Mouse (Mus musculus) testis, adult 2 months (tissue): ENCODE measurements at regions not wholly inside any gene's neighbourhood (a gene's known extent, or its start where the extent isn't known, plus 50 kb on each side); places are given as distances from the start of the nearest gene placed in this dataset.
"Not testable (repeated sequence)": the region's sequence is repeated elsewhere in the genome, so short reads cannot be mapped to it uniquely, and the experiment has no call there.

Experiments used
- H3K27ac ChIP-seq: fragments of 200-500 bp; 2 replicates; pipeline ENCODE4 v1.5.1; 2012; ENCODE audit warnings: low read depth, low read length; ENCODE audit not compliant: control insufficient read depth, insufficient read depth
- H3K27me3 ChIP-seq: fragments of 200-500 bp; 2 replicates; pipeline ENCODE4 v1.6.1; 2012; ENCODE audit warnings: mild to moderate bottlenecking, low read length, moderate library complexity; ENCODE audit not compliant: control insufficient read depth, insufficient read depth
- H3K36me3 ChIP-seq: fragments of 200-500 bp; 2 replicates; pipeline ENCODE4 v1.6.1; 2012; ENCODE audit warnings: mild to moderate bottlenecking, low read length; ENCODE audit not compliant: control insufficient read depth, insufficient read depth
- H3K4me1 ChIP-seq: fragments of 200-500 bp; 2 replicates; pipeline ENCODE4 v1.6.1; 2012; ENCODE audit warnings: low read length; ENCODE audit not compliant: control insufficient read depth, insufficient read depth
- H3K4me3 ChIP-seq: fragments of 200-500 bp; 2 replicates; pipeline ENCODE4 v1.5.1; 2012; ENCODE audit warnings: low read depth, mild to moderate bottlenecking, low read length, moderate library complexity, mixed read lengths; ENCODE audit not compliant: control insufficient read depth
- CTCF ChIP-seq: fragments of 200-500 bp; IDR thresholded peaks from 2 replicates; pipeline ENCODE4 v1.5.1; 2012; ENCODE audit warnings: low read depth, mild to moderate bottlenecking, inconsistent platforms, low read length, moderate library complexity; ENCODE audit not compliant: control insufficient read depth, insufficient read depth, insufficient replicate concordance
- POLR2A ChIP-seq: fragments of 200-500 bp; IDR thresholded peaks from 2 replicates; pipeline ENCODE4 v1.6.1; 2012; ENCODE audit warnings: low read depth, mild to moderate bottlenecking, inconsistent platforms, low read length, moderate library complexity; ENCODE audit not compliant: control insufficient read depth

DNA sequence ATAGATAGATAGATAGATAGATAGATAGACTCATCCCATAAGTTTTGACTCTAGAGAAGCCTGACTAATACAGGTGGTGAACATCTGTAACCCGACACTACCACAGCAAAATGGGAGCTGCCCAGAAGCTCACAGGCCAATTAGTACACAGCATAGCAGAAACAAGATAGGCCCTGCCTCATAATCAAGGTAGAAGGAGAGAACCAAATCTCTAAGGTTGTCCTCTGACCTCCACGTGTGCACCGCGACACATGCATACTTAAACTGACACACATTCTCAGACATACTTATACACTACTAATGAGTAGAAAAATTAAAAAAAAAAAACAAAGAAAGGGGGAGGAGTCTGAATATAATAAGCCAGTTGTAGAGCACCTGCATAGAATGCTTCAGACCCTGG, 151.2 kb upstream of the Pkdcc start:
- no peak overlapping the region for H3K27ac ChIP-seq
- no peaks in the 10 kb centered on the region for H3K36me3 ChIP-seq
- TF ChIP-seq CTCF (no peak), POLR2A (no peak)
- H3K4me3 ChIP-seq = no peak overlapping the region
- H3K27me3 ChIP-seq = no peaks in the 10 kb centered on the region
- H3K4me1 ChIP-seq = no peaks in the 10 kb centered on the region

DNA sequence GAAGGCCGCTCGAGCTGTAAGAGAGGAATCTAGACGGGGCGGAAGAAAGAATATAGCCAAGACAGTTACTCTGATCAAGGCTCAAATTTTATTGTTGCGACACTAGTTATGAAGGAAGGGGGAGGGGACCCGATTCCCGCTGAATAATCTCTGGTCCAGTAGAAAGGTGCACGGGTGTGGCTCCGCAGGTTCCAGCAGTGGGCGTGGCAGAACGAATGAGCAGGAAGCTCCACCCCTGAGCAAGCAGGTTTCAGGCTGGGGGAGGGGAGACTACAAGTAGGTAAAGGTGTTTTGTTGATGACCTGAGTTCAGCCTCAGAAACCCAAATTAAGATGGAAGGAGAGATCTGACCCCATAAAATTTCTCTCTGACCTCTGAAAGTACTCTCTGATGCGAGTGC, 150.7 kb upstream of the Pkdcc start:
- H3K27ac ChIP-seq, H3K4me3 ChIP-seq, H3K27me3 ChIP-seq, H3K36me3 ChIP-seq, H3K4me1 ChIP-seq: not testable (repeated sequence)

DNA sequence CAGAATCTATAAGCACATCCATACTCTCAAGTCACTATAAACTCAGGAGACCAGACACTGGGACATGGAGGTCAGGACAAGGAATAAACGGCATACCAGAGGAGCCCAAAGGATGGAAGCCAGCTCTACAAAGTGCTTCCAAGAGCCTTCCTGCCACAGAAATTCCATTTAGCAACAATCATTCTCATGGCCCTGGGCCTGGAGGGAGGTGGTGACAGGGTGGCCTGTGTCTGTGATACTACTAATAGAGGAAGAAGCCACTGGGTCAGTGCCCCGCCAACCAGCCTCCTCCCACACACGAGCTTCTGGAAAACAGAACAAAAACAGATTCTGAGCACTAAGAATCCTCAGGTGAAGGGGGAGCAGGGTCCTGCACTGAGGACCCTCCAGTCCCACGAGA, 145.8 kb upstream of the Pkdcc start:
- Histone ChIP-seq H3K27me3 (no peaks in the 10 kb centered on the region), H3K4me3 (no peak overlapping the region), H3K36me3 (no peaks in the 10 kb centered on the region), H3K4me1 (no peaks in the 10 kb centered on the region), H3K27ac (no peak overlapping the region)
- TF ChIP-seq CTCF = no peak
- TF ChIP-seq POLR2A = no peak

DNA sequence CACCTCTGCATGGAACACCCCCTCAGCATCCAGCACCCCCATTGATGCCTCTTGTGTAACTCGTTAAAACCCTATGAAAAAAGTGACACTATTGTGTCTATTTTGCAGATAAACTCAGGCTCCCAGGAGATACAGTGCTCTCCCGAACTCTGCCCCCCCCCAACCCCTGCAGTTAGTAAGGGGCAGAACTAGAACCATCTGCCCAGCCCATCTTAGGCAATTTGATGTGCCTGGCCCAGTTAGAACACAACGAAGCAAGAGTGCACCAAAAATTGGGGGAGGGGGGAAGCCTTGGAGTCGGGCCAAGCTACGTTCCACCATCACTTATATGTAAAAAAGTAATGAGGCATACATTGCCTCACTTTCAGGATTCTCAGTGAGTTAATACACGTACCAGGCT, 143.3 kb upstream of the Pkdcc start:
- Histone ChIP-seq H3K36me3 (no peaks in the 10 kb centered on the region), H3K27ac (no peak overlapping the region), H3K27me3 (no peaks in the 10 kb centered on the region), H3K4me3 (no peak overlapping the region), H3K4me1 (no peaks in the 10 kb centered on the region)
- TF ChIP-seq POLR2A (no peak), CTCF (no peak)

DNA sequence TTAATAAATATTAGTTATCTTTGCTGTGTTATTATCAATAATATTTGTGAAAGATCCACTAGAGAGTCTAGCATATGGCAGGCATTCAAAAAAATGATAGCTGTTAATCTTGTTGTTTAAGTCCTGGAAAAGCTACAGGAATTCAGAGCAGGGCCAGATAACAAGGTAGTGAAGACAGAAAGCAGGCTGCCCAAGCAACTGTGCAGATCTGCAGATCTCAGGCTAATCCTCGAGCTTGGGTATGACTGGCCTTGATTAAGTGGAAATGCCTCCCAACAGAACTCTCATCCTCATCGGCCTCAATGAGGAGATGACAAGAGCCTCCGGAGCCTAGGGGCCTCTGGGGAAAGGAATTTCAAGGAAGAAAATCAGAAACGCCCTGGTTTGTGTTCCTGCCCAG, 142.9 kb upstream of the Pkdcc start:
- Histone ChIP-seq H3K36me3 (no peaks in the 10 kb centered on the region), H3K4me3 (no peak overlapping the region), H3K27ac (no peak overlapping the region), H3K27me3 (no peaks in the 10 kb centered on the region), H3K4me1 (no peaks in the 10 kb centered on the region)
- no peak for TF ChIP-seq POLR2A
- TF ChIP-seq CTCF = no peak

DNA sequence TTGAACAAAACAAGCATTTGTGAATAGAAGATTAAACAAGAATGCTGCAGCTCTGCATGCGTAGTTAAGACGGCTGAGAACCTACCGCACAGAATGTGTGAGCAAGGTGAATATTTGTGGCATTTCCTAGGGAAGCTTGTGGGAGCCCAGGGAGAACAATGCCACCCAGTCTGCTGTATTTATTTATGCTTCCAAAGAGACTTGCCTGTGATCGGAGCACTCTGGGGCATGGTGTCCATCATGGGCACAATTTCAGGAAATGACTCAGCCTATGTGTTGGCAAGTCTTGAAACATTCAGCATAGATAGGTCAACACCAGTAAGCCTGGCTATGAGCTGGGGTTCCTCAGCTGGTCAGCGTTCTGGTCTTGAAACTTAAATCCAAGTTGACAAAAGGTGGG, 140.2 kb upstream of the Pkdcc start:
- Histone ChIP-seq H3K36me3 (no peaks in the 10 kb centered on the region), H3K27ac (no peak overlapping the region), H3K4me3 (no peak overlapping the region), H3K27me3 (no peaks in the 10 kb centered on the region), H3K4me1 (peaks cover 6% of the 10 kb centered on the region; the same call in 1 of the 2 replicates)
- no peak for TF ChIP-seq POLR2A
- TF ChIP-seq CTCF = no peak

DNA sequence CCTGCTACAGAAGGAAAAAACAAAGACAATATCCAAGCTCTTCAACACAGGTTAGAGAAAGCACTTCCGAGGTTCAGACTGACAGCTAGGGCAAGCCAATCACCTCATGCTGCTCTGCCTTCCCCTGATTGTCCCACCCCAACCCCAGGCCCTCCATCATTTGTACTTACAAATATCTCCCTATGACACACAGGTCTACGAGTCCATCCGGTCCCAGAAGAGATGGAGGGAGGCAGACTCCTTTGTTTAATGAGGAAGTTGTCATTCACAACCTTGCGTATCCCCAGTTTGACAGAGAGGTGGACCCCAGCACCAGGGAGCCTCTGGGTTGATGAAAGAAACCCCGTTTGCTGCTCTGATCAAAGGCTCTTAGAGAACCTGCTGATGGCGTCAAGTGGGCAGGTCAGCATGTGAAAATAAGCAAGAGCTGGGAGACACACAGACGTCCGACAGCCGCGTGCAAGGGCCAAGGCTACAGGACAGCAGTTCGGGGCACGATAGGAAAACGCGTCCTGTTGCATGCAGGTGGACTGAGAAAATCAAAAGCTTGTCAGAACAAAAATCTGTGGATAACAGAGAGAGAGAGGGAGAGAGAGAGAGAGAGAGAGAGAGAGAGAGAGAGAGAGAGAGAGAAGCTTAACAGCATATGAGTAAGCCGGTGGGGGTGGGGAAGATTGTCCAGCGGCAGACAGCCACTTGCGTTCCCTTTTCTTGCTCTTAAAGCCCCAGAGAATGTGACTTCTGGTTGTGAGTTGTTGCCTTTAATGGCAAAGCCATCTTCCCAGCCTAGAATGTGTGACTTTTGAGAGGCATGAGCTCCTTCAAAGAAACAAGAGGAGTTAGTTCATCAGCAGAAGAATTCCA, 137.1 kb upstream of the Pkdcc start:
- H3K36me3 ChIP-seq = no peaks in the 10 kb centered on the region
- H3K4me1 ChIP-seq = peaks cover 6% of the 10 kb centered on the region; the same call in 1 of the 2 replicates
- no peaks in the 10 kb centered on the region for H3K27me3 ChIP-seq
- peak overlapping the region; percentile 66 for H3K27ac ChIP-seq
- TF ChIP-seq POLR2A (no peak), CTCF (no peak)
- no peak overlapping the region for H3K4me3 ChIP-seq
